Mouse (Mus musculus) adrenal gland, adult 8-10 months (tissue): ENCODE results near the gene Ror2. TPM values are rescaled to one million over a fixed set of nuclear protein-coding genes. Genes with fewer than 3 reads are reported as not detected.

Experiments used
- DNase-seq: peaks from one replicate; pipeline ENCODE4 v3.0.0; 2022
- total RNA-seq, 4 experiments: library from RNA; stranded (reverse); gene quantifications; 2 replicates each; pipeline ENCODE4 v1.2.4; 2022

Gene Ror2
- total RNA-seq, 4 experiments from 2014 or later: 6.0 to 9.0 (median 6.8) TPM

DNA sequence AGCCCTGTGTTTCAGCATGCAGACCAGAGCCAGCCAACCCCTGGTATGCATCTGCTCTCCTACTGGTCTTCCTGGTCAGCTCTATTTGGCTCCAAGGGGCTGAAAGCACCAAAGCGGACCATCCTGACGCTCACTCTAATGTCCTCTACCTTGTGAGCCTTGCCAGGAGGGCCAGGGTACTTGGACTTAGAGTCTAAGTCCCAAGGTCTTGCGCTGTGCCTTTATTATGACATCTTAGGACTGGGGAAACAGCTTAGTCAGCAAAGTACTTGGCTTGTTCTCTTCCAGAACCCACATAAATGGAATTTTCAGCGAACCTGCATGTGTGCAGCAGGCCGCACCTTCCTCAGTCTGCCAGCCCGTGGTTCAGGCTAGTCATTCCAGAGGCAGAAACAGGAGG is 93.6 kb downstream of the Ror2 start:
- no peak for DNase-seq

DNA sequence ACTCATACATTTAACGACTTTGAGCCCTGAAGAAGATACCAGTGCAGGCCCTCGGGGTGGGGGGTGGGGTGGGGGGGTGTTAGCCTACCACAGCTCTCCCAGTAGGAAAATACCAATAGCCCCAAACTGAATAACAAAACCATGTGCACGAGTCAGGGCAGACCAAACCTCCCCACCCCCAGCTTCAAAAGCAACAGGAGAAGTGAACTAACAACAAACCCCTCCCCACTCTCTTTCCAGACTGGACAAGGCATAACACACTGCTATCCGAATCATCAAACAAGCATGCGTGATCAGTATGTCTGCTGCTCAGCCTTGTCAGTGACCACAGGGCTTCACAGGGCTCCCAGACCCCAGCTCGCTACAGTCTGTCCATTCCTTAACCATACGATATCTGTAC is 94.3 kb downstream of the Ror2 start:
- DNase-seq: no peak

DNA sequence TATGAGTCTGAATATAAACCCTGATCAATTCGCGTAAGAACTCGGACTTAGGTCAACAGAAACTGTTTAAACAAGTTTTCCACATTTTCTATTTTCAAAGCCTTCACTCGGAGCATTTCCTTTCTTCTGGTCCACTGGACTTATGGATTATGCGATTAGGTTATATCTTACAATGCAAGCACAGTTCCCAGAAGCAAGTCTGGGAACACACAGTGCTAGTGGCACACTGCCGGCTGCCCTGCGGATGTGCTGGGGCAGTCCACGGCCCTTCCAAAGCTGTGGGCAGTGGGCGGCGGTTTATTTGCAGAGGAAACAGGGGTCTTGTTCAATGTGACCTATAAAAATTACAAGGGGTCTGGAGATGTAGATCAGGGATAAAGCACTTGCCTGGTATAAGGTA is 97.0 kb downstream of the Ror2 start:
- no peak for DNase-seq

DNA sequence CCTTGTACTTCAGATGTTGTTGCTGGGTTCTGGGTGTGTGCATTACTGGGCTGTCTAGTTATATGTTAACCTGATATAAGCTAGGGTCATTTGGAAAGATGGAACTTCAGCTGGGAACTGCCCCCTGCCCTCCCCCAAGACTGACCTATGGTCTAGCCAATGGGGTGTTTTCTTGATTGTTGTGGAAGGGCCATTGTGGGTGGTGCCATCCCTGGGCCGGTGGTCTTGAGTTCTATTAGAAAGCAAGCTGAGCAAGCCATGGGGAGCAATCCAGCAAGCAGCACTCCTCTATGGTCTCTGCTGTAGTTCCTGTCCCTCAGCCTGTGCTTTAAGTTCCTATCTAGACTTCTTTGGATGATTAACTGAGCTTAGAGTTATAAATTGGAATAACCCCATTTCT is 101.1 kb downstream of the Ror2 start:
- DNase-seq: no peak

DNA sequence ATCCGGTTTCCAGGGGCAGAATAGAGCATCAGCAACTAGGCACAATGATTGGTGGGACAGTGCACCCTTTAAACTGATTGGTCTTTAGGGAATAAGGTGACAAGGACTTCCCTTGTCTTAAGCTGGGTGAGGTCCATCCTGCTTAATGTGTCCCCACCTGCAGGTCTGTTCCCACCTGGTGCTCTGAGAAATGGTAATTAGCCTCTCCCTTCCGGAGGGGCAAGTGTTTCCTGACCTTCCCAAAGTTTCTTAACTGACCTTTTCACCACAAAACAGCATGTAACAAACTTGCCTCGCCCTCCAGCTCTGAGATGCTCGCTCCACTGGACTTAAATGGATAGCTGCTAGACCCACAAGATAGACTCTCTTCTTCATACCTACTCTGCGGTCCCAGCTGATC is 101.8 kb downstream of the Ror2 start:
- DNase-seq: no peak

DNA sequence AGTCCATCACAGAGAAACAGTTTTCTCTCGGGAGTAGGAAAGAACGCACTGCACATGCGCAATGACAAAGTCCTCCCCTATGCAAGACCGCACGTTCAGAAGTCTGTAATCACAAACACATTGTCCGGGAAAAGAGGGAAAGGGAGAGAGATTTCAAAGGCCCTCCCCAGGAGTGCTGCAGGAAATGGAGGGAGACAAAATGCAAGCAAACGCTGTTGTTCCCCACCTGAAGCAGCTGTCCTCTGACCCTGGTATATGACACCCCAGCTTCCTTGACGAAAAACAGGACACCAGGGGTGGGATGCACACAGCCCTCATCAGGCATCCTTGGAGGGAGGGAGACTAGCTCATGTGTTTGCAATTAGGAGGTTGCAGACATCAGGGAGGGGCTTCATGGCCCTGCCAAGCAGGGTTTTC is 102.8 kb downstream of the Ror2 start:
- no peak for DNase-seq

DNA sequence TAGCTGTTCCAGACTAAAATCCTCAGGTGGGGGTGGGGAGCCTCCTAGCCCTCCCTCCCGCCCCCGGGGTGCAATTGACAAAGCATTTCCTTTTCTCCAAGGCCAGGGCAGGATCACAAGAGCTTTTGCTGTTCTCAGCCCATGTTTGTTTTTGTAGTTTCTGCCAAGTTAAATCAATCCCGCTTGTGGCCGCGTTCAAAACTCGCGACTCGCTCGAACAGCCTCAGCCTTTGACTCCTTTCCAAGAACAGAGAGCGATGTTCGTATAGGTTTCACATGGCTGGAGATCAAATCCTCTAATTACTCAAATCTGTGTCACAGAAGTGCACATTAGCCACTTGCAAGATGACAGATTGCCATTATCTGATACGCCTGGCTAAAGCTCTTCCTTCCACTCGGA is 107.3 kb downstream of the Ror2 start:
- peak; percentile 23 for DNase-seq

DNA sequence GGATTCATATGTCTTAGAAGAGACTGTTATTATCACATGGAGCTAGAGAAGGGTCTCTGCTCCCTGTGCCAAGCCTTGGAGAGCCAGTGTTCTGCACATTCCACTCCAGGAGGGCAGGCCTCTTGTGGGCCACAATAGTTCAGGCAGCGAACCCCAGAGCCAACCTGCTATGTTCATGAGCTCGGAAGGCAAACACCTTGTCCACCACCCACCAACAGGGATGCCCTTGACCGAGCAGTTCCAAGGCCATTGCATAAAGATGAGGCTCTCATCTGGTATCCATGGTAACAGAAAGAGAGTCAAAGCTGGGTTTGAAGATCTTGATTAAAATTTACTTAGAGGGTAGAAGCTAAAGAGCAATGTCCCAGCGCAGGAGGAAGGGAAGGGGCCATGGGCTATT is 107.8 kb downstream of the Ror2 start:
- peak; percentile 24 for DNase-seq

DNA sequence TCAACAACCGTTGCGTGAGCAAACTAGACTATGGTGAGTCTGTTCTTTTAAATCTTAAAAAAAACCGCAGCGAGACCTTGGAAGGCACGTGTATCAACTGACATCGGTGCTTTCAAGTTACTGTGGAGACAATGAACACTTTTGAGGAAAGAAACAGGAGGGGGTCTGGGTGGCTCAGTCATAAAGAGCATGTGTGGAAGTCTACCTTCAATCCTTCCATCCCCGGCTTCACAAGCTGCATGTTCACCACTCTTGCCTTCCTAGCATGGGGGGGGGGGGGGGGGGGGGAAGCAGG is 108.6 kb downstream of the Ror2 start:
- no peak for DNase-seq

DNA sequence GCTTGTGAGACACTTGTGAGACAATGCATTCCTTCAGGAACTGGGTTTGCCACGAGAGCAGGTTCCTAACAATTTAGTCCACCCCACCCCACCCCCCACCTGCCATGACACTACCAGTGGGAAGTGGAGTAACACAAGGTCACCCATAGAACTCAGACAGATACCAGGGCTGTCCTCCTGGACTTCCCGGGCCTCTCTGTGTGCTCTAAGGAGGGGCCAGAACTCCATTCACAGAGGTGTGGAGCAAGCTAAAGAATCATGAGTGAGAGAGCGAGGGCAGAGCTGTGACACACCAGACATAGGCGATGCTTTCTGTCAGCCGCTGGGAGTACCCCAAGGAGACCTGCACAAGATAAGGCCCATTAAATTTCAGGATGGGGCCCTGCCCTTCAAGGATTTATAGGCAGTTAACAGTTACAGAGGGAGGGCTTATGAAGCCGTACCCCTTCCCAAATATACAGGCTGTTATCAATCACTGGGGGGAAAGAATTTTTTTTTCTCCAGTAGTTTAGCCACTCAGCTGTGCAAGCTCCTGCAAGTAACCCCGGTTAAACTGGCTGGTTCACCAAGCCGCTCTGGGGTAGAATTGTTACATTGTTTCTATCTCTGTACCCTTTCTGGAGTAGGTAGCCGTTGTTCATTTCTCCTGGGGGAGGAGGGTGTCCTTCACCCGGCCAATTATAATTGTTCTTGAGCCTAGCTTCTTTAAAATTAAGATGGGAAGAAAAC is 109.1 kb downstream of the Ror2 start:
- no peak for DNase-seq

DNA sequence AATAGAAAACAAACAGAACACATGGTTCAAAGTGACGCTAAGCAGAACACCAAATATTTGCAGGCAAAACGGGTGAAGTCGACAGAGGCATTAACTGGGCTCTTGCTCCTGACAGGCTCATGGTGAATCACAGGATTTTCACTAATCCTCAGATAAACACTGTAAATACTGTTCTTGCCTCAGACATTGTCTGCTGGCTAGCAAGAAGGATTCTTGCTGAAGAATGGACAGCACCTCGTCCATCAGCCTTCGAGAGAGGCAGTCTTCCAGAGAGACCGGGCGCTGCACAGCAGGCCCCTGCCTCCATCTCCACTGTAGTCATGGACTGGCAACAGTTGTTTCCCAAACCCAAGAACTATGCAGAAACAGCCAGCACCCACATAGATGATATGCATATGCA is 110.9 kb downstream of the Ror2 start:
- no peak for DNase-seq

DNA sequence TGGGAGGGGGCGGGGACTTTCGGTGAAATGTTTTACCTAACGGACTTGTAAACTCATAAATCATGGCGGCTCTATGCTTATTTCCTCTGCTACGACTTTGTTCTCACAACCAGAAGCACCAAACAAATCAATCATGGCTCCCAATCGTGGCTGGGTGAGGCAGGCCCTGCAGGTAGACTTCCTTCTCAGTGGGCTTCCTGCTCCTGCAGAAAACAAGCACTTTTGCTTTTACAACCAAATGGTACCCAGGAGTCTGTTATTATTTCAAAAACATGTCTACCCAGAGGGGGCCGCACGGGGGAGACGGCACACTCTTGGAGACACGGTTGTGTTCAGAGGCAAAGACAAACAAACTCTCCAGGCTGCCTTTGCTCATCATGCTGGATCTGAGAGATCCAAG is 122.3 kb downstream of the Ror2 start:
- DNase-seq: no peak

DNA sequence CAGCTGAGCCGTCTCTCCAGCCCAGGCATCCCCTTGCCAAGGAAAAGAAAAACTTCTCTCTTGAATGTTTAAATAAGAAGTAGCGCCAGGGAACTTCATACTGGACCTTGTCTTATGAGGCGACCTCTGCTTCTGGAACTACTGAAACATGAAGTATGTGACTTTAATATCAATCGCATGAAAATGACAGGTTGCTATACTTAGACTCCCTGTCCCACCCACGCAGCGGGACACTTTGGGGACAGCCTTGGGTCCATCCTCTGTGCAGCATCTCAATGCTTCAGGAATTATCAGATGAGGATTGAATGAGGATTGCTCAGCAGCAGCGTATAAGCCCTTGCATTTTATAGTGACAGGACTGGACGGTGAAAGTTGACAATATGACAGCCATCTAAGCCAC is 122.9 kb downstream of the Ror2 start:
- DNase-seq: no peak

DNA sequence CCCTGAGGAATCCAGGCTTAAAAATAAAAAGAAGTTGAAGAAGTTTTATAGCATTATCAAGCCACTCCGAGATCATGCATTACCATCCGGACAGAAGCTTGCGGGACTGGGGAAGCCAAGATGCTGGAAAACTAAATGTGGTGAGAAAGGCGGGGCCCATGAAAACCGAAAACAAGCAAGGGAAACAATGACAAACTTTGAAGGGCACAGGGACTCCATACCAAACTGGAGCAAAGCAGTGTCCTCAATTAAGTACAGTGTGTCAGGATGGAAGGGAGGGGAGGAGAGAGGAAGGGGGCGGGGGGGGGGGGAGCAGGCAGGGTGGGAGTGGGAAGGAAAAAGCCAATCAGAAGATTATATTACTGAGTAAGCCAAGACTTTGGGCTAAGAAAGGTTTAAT is 126.4 kb downstream of the Ror2 start:
- no peak for DNase-seq

DNA sequence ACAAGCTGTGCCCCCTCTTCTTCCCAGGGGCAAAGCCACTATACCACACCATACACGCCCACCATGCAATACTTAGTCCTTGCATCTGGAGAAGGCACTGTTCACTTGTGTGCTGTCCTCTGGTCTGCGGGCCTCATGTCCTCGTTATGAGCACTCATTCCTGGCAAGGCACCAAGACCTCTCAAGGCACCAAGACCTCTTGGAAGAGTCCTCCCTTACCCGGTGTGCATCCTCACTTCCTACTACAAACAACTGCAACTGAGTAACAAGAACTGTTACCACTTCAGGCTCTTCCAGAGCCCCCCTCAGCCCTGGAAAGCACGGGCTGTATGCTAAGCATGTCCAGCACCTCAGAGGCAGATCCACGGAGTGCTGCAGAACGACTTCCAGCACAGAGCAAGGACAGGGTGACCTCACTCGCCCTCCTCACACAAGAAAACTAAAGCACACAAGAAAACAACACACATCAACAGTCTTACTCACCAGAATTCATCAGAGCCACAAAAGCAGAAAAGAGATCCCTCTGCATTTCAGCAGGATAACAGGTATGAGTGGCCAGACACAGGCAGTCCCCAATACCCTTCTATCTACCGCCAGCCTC is 127.4 kb downstream of the Ror2 start:
- no peak for DNase-seq

DNA sequence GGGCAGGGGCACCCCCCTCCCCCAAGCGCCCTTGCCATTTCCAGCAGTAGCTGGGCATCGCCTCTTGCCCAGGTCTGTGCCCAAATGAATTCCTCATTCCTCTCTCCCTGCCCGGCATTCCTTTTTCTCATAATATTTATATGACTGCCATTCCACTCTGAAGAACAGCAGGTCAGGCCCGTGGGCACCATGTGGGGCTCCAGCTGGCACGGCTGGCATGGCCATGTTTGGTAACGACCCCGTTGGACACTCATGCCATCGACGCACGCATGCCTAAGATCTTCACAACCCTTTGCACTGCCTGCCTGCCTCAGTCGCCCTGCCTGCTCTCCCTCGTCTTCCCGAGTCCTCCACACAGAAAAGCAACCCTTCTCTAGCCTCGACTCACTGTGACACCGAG is 129.0 kb downstream of the Ror2 start:
- no peak for DNase-seq

DNA sequence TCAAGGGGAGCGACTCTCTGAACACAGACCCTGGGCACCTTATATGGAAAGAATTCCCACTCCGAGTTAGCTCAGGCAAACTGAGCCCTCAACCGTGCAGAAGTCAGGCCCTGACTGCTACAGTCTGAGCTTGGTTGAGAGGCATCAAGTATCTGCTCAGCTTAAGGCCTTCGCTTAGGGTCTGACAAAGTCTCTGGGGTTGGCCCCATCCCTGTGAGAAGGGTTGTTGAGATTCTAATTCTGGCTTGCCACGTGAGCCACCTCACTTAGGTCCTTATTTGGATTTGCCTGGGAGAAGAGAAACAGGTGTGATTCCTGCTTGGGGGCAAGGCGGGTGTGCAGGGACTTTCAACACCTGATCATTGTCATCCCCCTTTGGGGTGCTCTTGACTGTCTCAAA is 129.6 kb downstream of the Ror2 start:
- DNase-seq: no peak

DNA sequence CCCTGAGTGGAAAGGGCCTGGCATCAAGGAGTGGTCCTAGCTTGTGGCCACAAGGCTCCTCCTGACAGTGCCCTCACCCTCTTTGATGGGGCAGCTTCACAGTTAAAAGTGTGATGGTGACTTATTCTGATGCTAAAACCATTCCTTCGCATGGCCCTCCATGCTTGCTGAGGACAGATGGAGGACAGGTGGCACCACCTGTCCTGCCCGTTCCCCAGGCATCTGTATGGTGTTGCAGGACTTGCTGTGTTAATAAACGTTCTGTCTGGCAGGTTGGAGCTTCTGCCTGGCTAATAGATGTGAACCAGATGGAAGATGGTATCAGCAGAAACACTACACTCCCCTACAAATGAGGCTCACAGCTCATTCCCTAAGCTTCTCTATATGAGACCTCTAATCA is 140.4 kb downstream of the Ror2 start:
- no peak for DNase-seq

DNA sequence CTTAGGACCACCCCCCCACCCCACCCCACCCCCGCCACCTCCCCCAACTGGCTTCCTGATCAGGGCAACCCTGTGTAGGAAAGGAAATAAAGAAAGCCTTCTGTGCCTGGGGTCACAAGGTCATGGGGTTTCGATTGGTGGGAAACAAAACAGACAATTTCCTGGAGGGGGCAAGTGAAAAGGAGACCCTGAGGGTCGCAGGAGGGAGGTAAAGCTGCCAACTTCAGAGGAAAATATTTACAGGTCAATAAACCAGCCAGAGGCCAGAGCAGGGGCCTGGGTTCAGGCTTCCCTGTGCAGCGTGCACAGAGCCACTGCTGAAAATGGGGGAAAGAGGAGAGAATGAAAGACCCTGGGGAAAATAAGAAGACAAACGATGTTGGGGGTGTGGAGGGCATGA is 142.8 kb downstream of the Ror2 start:
- DNase-seq: no peak

DNA sequence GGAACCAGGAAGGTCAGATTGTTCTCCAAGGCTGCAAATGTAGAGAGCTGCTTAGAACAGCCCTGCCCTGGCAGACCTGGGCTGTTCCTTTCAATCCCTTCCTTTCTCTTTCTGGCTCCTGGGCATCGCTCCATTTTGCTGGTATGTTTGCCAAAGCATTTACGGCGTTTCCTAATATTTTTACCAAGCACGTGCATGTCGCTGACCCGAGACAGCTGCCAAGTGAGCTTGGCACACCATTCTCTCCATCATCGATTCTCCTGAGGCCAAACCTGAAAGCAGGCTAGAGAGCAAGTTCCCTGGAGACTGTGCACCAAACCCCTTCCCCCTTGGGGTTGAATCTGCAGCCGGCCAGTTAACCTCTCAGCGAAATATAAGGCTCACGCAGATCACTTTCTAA is 143.7 kb downstream of the Ror2 start:
- DNase-seq: no peak

DNA sequence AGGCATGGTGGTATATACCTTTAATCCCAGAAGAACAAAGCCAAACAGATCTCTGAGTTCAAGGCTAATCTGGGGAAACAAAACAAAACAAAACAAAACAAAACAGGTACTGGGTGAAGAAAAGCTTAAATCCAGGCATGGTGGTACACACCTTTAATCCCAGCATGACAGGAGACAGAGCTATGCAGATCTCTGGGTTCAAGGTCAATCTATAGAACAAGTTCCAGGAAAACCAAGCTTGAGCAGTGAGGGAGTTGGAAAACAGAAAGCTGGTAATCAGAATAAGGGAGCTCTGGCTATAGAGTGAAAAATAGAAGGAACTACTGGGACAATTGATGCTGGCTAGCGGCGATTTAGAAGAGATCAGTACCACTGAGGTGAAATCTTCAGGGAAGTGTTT is 145.6 kb downstream of the Ror2 start:
- no peak for DNase-seq

DNA sequence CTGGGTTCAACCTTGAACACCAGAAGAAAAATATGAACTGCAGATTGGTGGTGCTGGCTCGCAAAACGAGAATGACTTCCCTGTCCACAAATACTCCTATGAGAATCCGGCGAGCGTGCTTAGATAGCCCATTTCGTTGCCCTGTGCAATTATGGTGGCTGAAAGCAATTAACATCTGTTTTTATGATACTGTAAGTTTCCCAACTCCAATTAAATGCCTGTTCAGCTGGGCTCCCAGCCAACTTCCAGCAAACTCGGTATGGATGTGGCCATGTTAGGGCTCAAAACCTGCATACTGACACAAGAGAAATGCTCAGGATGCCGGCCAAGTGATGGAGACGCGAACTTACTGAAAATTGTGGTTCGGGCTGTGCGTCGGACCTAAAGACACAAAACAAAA is 155.4 kb downstream of the Ror2 start:
- no peak for DNase-seq

DNA sequence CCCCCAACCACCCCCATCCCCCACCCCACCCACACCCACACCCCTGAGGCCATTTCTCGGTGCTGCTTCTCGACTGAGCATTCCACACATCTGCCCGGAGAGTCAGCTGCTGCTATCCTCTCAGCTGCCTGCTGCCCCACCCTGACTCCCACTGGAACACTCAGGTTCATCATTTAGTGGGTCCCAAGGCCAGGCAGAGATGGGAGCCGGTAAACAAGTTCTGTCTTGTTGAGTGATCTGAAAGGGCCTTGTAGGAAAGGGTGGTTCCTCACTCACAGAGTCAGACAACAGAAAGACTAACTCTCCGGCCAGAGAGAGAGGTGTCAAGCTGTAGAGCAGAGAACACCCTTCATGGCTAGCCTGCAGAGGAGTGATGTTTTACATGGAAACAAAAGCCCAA is 155.9 kb downstream of the Ror2 start:
- no peak for DNase-seq

DNA sequence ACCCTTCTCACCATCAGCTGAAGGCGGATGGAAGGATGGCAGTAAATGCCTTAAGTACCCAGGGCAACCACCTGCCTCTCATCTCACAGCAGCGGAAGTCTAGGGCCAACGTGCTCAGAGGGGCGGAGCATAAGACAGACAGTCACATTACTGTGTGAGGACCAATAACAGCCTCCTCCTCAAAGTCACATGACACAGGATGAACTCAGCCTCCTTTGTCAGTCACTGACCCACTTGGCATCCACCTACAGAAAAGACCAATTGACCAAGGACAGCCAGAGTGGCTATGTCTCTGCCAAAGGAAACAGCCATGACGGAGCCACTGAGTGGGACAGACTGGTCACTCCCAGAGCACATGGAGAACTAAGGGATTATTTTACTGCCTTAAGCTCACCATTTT is 160.3 kb downstream of the Ror2 start:
- DNase-seq: peak; percentile 46

DNA sequence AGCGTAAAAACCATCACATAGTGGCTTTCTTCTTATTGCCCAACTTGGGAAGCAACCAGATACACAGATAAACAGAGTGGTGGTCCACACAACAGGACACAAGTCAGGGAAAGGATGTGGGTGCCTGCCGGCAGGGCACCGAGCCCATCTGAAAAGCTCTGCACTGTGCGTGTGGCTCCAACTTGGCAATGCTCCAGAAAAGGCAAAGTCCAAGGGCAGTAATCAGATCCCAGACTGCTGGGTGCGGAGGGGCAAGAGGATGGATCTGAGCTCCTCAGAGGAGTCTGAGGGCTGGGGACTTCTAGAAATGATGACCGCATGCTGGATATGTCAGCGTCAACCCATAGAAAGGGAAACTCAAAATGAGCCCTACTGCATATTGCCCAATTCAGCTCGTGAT is 163.8 kb downstream of the Ror2 start:
- no peak for DNase-seq
